15 mouse cellular contexts compared by ENCODE assay signal in genomic region chr3:86541863-86542397, GRCm38 (mm10). TPM values are rescaled to one million over a fixed set of nuclear protein-coding genes. Genes with fewer than 3 reads are reported as not detected.
DNase-seq lines count a peak whose midpoint lies in the region; ATAC-seq lines count a peak whose summit lies in the region.
"Had no signal": no experiment of that assay in that cellular context is flagged by ENCODE, and none has a peak within 500 bp of the region (broad histone marks: within the 10 kb centered on the region; RNA-seq: fewer than 3 reads in every experiment).

No protein-coding gene starts in this region.

- no peak overlapping the region for H3K9ac ChIP-seq in embryonic facial prominence, embryonic 15.5 days
- peak overlapping the region; percentile 83 for H3K9ac ChIP-seq in intestine, embryonic 14.5 days (ENCODE audit: low read length)
- 0 out of 2 replicates have a peak overlapping the region, but pooled peaks have one; percentile 34 for H3K9ac ChIP-seq in midbrain, embryonic 11.5 days (ENCODE audit: low read length)

- H3K4me2 ChIP-seq in embryonic facial prominence, embryonic 15.5 days (replicated peaks): peak overlapping the region; percentile 32
- peak overlapping the region; percentile 60 for H3K4me2 ChIP-seq in intestine, embryonic 14.5 days (ENCODE audit: low read length)
- H3K4me2 ChIP-seq in midbrain, embryonic 11.5 days: peak overlapping the region; percentile 46

- 34% methylated on average over 1 of the region's 1 CpGs for WGBS in embryonic facial prominence, embryonic 15.5 days
- 33% methylated on average over 1 of the region's 1 CpGs for WGBS in intestine, embryonic 14.5 days
- WGBS in midbrain, embryonic 11.5 days: 62% methylated on average over 1 of the region's 1 CpGs

- no peak for DNase-seq in intestine, embryonic 14.5 days (ENCODE audit: low spot score)
- DNase-seq in midbrain, embryonic 11.5 days (ENCODE audit: low spot score, missing footprints): peak; percentile 91
- DNase-seq in left cerebral cortex, postnatal 4 days: no peak
- no peak for DNase-seq in right cerebral cortex, adult 18-20 months
- no peak for DNase-seq in cerebellum, adult 9-11 months
- no peak for DNase-seq in cerebellum, adult 8-10 months
- DNase-seq: adrenal gland, adult 2 months; cerebellum, postnatal 25 days; kidney, adult 2 months; liver; thymus, postnatal 4 days had no signal

- 0 out of 2 replicates have a peak, but pooled peaks cover 4% of the 10 kb centered on the region for H3K27me3 ChIP-seq in embryonic facial prominence, embryonic 15.5 days
- H3K27me3 ChIP-seq in intestine, embryonic 14.5 days (replicated peaks; ENCODE audit: control insufficient read depth, insufficient read depth, low read length): no peaks in the 10 kb centered on the region
- H3K27me3 ChIP-seq in midbrain, embryonic 11.5 days (ENCODE audit: control insufficient read depth, insufficient read depth, low read length): no peaks in the 10 kb centered on the region; the same call in none of the 2 replicates
- H3K27me3 ChIP-seq: CH12.LX had no signal

- H3K4me1 ChIP-seq in embryonic facial prominence, embryonic 15.5 days: peaks cover 14% of the 10 kb centered on the region
- peaks cover 12% of the 10 kb centered on the region; the same call in 1 of the 2 replicates for H3K4me1 ChIP-seq in intestine, embryonic 14.5 days (replicated peaks; ENCODE audit: control insufficient read depth, insufficient read depth, low read length)
- H3K4me1 ChIP-seq in midbrain, embryonic 11.5 days (ENCODE audit: control insufficient read depth, insufficient read depth, low read length): peaks cover 18% of the 10 kb centered on the region

- no peak overlapping the region for H3K27ac ChIP-seq in embryonic facial prominence, embryonic 15.5 days (replicated peaks)
- H3K27ac ChIP-seq in intestine, embryonic 14.5 days (ENCODE audit: low read depth): peak overlapping the region; percentile 80
- peak overlapping the region; percentile 48 for H3K27ac ChIP-seq in midbrain, embryonic 11.5 days (ENCODE audit: low read depth, low read length)
- H3K27ac ChIP-seq: stomach, postnatal 0 days had no signal

- ATAC-seq in embryonic facial prominence, embryonic 15.5 days (ENCODE audit: insufficient number of reproducible peaks, low FRiP score, low TSS enrichment, low read depth): no peak
- no peak for ATAC-seq in intestine, embryonic 14.5 days (replicated peaks; ENCODE audit: low FRiP score, low TSS enrichment, low read depth)
- ATAC-seq in midbrain, embryonic 11.5 days (ENCODE audit: low FRiP score): no peak

- peak overlapping the region; percentile 32; the same call in 1 of the 2 replicates for H3K4me3 ChIP-seq in embryonic facial prominence, embryonic 15.5 days (replicated peaks)
- peak overlapping the region; percentile 60 for H3K4me3 ChIP-seq in intestine, embryonic 14.5 days (ENCODE audit: low read depth, low read length)
- peak overlapping the region; percentile 27 for H3K4me3 ChIP-seq in midbrain, embryonic 11.5 days (ENCODE audit: low read depth, low read length)

- no peaks in the 10 kb centered on the region for H3K36me3 ChIP-seq in embryonic facial prominence, embryonic 15.5 days
- no peaks in the 10 kb centered on the region for H3K36me3 ChIP-seq in intestine, embryonic 14.5 days (ENCODE audit: control insufficient read depth, insufficient read depth, low read length)
- H3K36me3 ChIP-seq in midbrain, embryonic 11.5 days (ENCODE audit: control insufficient read depth, insufficient read depth, low read length): no peaks in the 10 kb centered on the region

- H3K9me3 ChIP-seq in embryonic facial prominence, embryonic 15.5 days (replicated peaks): no peaks in the 10 kb centered on the region
- no peaks in the 10 kb centered on the region for H3K9me3 ChIP-seq in intestine, embryonic 14.5 days (ENCODE audit: control insufficient read depth, low read length)
- no peaks in the 10 kb centered on the region for H3K9me3 ChIP-seq in midbrain, embryonic 11.5 days (ENCODE audit: control insufficient read depth, low read length)

- intact Hi-C loops in left cerebral cortex, postnatal 4 days (cut with DNase I): no loop called here

RNA-seq across cellular contexts. Expression of gene Mab21l2, which starts 6.5 kb away (rescaled TPM):
- 75.4 and 81.5 TPM in 2 replicates for polyA plus RNA-seq in embryonic facial prominence, embryonic 15.5 days (2015; fragmentation: Nextera tagmentation; extraction: Ambion mirVana)
- 178 and 220 TPM in 2 replicates for polyA plus RNA-seq in intestine, embryonic 14.5 days (2014; fragmentation: Nextera tagmentation; extraction: Ambion mirVana)
- 107 and 123 TPM in 2 replicates for polyA plus RNA-seq in midbrain, embryonic 11.5 days (2014; fragmentation: Nextera tagmentation; extraction: Ambion mirVana)
- under 1 TPM; 0.14 to 0.62 TPM for total RNA-seq in left cerebral cortex, postnatal 4 days (2021)
- total RNA-seq: granulocyte monocyte progenitor cell, adult 5-6 weeks had no signal
